Mouse (Mus musculus) adrenal gland (tissue): ENCODE data around the gene B3galnt1.

Experiments
- intact Hi-C: fragments of 180-260 bp; cut with DNase I; formaldehyde crosslinking; loops from one replicate; pipeline ENCODE4 v1.15.1; 2025
- long read RNA-seq, 2 experiments: library from polyadenylated mRNA; unstranded; transcript quantifications; one replicate each; pipeline ENCODE4 v2.0.0; 2020; ENCODE audit warnings: borderline replicate concordance in 1 of 2; ENCODE audit not compliant: insufficient replicate concordance in 1 of 2

B3galnt1 gene
- long read RNA-seq, experiment 1, transcript B3galnt1-201 (3 exons, 2,028 nt), result major isoform, 22 of 28 reads
- long read RNA-seq, experiment 1, partial matches to known transcripts, result 1 of 28 reads
- long read RNA-seq, experiment 1, other reads (novel, unspliced or antisense), result 5 of 28 reads
- long read RNA-seq, experiment 2, transcript B3galnt1-201 (3 exons, 2,028 nt), result major isoform, 28 of 30 reads
- long read RNA-seq, experiment 2, partial matches to known transcripts, result 0 of 30 reads
- long read RNA-seq, experiment 2, other reads (novel, unspliced or antisense), result 2 of 30 reads

DNA sequence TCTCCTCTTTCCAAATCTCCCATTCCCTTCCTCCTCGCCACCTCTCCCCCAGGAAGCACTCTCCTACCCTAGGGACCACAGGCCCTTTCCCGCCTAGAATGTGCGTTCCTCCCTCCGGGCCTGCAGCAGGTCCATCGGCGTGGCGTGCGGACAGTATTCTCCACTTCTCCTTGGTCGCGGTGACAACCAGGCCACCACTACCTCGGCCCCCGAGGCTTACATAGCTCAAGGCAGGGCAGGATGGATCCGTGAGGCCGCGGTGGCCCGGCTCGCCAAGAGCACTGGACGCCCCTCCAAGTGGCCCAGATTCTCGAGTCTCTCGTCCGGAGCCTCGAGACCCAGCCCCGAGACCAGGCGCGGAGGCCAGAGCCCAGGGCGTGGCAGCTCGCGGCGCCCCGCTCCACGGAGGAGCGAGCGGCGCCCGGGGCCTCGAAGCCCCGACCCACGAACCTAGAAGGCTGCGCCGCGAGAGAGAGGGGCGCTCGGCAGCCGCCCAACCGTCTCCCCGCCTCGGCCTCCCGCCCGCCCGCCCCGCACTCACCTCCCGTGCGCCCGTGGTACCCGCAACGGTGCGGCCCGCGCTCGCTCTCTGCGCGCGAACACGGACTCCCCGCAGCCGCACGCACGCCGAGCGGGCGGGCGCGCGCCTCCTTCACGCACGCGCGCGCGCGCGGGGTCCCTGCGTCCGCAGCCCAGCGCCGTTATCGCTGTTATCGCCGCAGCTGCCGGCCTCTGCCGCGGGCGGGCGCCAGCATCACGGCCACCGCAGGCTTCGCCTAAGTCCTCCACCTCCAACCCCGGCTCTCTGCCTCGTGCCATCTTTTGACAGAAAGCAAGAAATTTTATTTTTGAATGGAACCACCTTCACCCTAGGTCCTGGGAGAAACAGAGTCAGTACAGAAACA, at the start of gene B3galnt1:
Gene B3galnt1 (minus strand): TSS at position 700 of the 905 bp plus-strand sequence.
- intact Hi-C loops, result loop anchor here (2.0 kb wide), 1 partner anchor 102 kb away; no protein-coding TSS in a partner anchor

DNA sequence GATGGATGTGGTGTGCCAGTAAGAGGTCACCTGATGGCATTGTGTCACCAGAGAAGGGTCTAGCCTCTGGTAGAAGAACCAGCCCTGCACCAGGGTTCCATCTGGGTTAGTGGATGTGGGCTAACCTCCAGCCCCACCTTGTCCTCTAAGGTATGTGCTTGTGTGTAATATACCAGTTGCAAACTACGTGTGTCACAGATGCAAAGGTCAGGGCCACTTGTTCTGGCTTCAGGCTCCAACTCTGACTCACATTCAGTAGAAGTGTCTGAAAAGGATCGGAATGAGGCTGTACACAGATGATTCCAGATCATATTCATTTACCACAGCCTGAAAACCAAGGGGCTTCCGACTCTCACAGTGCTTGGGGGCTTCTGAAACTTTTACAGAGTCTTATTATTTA, 35.8 kb upstream of the B3galnt1 start:
- intact Hi-C loops, result no loop called here

DNA sequence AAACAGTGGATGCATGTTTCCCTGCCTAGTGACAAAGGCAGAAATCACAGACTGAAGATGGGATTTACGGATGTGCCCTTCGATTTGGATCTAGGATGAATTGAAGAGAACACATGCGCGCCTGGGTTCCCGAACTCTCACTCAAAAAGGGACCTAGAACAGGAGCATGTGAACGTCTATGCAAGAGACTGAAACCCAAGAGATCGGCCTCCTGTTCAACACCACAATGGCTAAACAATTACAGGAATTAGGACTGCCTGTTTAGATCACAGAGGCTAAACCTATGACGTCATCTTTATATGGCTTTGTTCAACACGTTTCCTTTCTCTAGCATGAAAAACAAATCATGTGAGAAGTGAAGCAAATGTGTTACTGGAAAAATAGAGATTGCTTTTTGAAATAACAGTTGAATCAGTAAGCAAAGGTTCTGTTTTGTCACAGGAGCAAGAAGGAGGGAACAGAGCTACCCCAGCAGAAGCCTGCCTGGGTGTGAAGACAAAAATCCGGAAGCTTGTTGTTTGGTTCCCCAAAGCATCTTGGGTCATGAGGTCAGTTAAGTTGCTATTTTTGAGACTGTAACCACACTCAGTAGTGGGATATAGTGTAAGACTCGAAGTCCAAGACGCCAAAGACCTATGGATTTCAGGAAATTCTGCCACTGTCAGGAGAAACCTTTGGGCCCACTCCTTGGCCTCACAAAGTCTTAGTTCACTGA, 35.1 kb upstream of the B3galnt1 start:
- intact Hi-C loops, result no loop called here

DNA sequence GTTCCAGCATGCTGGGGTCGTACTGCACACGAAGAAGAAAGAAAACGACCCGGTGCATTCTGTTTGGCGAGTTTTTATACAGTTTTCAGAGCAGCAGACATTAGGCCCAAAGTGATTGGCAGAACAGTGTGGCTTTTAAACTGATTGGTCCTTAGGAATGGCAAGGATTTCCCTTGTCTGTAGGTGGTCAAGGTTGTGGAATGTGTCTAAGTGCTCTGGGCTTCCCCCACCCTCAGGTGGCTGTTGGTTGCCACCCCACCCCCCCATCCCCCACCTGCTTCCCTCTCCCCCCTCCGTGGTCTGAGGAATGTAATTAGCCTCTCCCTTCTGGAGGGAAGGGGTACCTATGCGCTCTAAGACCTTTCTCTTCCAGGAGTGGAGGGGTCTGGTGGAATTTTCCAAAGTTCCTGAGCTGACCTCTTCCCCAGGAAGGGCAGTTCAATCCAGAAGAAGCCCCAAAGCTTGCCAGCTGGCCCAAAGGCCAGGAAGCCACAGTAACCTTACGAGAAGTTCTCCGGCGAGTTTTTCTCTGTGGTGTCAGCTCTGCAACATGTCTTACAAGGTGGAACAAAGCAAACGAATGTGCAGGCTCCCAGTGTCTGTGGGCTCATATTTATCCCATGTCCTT, 28.3 kb upstream of the B3galnt1 start:
- intact Hi-C loops, result no loop called here

DNA sequence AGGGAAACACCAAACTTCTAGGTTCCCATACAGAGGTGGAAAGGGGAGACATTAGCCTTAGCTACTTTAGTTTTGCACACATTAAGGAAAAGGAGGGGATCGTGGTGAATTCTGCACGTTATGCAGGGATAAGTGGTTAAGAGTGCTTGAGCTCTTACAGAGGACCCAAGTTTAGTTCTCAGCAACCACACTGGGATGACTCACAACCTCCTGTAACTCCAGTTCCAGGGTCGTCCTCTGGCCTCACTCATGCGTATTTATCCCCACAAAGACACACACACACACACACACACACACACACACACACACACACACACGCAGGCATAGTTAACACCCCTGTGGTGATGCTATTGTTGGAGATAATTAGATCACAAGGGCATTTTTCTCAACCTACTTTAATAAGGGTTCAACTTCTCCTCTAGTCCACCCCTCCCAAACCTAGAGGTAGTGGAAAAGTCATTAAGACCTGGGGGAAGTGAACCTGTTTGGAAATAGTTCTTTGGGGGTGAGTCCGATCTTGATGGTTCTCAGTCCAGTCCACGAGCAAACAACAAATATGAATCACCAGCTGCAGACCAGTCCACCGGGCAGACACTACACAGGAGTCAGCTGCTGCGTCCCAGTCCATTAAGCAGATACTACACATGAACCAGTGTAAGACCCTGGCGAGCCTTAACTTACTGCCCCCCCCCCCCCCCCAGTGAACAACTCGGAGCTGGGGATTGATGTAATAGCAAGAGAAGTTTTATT, 27.6 kb upstream of the B3galnt1 start:
- intact Hi-C loops, result no loop called here

DNA sequence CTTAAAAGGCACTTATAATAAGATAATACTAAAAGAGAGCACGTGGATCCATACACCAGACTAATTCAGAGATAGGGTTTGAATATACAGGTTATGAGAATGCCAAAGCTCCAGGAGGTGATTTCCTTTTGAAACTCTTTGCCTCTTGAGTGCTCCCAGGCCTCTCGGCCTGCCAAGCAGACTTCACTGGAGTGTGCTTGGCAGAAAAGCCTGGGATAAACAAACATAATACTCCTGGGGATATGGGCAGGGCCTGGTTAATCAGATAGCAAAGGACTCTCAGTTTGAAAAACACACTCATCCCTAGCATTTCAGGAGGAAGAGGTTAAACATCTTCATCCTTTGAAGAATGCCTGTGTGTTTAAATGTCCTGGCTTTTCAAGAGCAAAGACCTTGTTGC, 25.4 kb upstream of the B3galnt1 start:
- intact Hi-C loops, result no loop called here

DNA sequence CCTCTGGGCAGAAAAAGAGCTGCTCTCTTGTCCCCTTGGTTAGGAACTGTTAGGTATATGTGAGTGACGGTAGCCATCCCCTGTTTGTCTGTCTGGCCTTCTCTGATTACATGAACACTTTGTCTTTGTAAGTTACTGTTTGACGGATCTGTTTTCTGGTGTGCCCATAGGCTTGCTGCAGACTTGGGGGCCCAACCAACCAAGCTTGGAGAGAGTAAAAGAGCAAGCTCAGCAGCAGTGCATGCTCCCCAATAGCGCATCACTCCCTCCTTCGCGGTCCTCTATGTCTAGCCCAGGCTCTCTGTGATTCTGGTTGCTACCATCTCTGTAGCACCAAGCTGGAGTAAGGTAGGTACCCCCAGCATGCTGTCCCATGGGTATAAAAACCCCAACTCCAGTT, 9.1 kb upstream of the B3galnt1 start:
- intact Hi-C loops, result no loop called here

DNA sequence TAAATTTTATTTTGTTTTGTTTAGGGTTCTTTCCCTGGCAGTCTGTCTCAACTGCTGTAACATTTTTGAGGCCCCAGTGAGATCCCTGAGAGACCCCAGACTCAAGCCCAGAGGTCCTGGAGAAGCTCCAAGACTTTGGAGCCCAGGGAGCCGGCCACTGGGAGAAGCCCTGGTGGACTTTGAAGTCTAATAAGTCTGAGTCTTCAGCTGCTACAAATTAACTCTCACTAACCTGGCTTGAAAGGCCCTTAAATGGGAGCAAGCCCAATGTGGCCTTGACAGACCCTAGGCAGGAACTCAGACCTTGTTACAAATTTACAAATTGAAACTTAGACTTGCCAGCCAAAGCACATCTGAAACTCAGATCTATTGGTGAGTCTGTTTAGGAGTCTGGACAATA, 8.7 kb upstream of the B3galnt1 start:
- intact Hi-C loops, result no loop called here

DNA sequence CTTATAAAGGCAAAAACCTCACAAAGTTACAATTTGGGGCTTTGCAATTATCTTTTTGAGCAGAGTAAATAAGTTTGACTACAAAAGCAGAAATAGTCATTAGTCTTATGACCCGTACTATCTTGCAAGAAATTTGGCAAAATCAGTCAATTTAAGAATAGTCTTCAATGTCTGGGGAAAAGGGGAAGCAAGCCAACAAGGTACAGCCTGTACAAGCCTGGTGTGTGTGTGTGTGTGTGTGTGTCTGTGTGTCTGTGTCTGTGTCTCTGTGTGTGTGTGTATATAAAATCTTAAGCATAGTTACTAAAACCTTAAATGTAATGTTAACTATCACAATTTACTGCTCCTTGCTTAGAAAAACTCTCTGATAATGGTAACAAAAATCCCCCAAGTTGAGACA, 8.2 kb upstream of the B3galnt1 start:
- intact Hi-C loops, result no loop called here

DNA sequence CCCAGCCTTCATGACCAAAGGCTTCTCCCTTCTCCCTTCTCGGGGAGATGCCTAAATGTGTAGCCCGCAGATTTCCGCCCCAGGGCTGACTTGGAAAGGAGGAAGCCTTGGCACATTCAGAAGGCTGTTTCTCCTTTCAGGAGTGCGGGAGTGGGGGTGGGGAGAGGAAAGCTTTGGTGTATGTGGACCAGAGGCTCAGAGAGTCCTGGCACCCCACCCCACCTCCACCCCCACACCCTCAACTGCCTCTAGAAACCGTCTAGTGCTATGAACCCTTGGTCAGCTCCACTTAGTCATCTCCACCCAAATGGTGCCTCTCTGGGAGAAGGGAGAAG, 373 bp upstream of the B3galnt1 start:
- intact Hi-C loops, result loop anchor here (2.0 kb wide), 1 partner anchor 102 kb away; no protein-coding TSS in a partner anchor

DNA sequence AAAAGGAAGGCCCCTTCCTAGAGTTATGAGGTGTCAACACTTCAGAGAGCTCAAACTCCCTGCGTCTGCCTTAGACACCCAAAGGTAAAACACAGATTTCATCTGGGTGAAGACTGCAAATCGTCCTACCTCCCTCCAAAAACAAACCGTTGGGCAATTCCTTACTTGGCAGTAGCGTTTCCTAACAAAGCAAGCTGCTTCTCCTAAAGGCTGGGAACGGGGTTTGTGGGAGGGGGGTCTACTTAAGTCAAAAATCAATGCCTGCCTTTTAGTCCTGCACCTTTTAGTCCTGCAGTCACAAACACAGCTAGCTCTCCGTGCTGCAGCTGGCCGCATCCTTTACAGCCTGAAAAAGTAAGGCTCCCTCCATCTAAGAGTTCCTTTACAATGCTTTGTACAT, 944 bp downstream of the B3galnt1 start:
- intact Hi-C loops, result loop anchor here (2.0 kb wide), 1 partner anchor 103 kb away; no protein-coding TSS in a partner anchor

DNA sequence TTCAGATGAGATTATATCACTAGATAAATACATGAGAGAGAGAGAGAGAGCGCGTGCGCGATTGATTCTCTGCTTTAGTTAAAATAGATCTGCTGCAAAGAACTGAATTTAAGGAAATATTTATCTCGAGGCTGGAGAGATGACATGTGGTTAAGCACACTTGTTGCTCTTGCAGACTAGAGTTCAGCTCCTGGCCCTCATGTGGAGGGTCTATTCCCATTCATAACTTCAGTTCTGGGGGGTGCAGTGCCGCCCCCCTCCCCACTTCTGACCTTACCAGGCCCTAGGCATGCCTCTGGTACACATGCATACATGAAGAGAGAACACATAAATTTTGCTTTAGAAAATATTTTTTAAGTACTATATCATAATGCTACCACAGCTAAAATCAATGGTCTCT, 1.5 kb downstream of the B3galnt1 start:
- intact Hi-C loops, result no loop called here

DNA sequence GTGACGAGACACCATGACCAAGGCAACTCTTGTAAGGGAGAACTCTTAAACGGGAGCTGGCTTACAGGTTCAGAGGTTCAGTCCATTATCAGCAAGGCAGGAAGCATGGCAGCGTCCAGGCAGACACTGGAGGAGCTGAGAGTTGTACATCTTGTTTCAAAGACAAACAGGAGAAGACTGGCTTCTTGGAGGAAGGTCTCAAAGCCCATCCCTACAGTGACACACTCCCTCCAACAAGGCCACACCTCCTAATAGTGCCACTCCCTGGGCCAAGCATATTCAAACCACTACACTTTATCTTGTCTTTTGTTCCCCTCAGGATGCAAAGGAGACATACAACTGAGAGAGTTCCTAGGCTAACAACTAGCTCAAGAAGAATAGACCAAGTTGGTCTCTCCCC, 2.6 kb downstream of the B3galnt1 start:
- intact Hi-C loops, result no loop called here

DNA sequence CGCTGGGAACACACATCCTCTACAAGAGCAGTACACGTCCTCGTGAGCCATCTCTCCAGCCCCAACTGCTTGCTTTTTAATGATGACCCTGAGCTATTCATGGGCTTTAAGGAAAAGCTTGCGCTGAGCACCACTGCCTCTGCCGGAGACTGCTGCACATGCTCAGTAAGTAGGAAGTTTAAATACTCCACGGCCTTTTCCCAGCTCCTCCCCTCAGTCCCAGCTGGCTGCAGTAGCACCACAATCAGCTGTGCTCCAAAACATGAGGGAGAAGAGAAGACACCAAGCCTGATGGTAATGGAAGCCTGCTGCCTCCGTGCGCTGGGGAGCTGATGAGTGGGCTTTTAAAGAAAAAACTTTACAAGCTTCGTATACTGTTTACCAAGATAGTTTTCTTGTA, 4.7 kb downstream of the B3galnt1 start:
- intact Hi-C loops, result no loop called here

DNA sequence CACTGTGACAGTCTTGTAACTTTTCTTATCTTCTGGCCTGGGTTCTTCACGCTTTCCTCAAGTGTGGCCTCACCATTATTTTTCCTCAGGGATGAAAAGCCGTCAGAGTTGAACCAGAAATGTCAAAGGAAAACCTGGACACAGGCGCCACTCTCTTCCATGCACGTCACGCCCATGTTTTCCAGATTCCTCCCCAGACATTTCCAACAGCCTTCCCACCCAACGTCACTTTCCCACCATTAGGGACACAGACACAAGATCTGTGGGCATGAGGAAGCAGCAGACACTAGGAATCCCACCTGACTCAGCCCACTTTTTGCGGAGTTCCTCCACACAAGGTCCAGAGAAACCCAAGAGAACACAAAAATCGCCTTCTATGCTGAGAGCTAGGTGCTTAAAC, 5.3 kb downstream of the B3galnt1 start:
- intact Hi-C loops, result no loop called here

DNA sequence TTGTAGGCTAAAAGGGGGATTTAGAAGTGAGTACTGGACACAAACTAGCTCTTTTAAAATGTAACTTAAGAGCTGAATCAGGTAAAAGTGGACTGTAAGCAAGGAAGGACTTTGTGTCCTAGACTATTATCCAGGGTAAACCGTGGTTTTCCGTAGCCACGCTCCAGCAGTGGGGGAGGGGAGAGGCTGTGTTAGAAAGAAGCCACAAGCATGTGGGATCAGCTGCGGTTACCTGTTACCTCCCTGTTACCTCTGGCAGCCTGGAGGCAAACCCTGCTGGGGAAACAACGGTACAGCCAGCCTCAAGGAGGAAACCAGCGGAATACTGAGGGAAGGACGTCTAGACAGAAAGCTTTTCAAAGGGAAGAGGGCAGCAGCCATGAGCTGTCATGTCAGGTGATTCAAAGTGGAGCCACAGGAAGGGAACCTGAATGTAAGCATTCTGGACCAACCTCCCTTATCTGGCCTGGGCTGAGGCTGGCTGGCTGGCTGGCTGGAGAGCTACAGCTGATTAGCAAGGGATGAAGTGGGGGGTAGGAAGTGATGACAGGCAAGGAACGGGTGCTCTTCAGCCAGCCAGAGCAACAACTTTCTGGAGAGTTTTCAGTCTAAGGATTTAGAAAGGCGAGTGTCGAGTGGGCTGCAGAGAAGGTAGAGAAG, 10.5 kb downstream of the B3galnt1 start:
- intact Hi-C loops, result no loop called here

DNA sequence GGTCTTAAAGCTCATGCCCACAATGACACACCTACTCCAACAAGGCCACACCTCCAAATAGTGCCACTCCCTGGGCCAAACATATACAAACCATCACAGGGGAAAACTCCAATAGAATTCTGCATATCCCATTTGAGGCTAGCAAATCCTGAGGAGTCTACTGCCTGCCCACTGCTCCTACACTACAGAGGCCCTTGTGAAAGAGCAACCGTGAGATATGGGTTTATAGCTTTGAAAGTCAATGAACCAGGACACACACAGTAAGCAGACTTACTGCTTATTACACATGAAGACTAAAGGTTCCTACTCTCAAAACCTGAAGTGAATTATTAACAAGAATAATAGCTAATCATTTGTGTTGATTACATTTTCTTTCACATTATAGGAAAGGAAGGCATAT, 15.0 kb downstream of the B3galnt1 start:
- intact Hi-C loops, result no loop called here

DNA sequence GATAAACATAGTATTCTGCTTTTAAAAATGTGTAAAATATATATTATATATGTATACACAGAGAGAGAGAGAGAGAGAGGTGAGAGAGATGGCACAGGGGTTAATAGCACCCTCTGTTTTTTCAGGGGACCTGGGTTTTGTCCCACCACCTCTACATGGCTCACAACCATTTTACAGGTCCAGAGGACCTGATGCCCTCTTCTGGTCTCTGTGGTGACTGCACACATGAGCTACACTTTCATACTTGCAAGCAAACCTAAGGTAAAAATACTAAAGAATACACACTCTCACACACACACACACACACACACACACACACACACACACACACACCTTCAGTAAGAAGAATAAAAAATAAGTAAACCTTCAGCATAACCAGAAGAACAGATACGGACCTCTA, 20.0 kb downstream of the B3galnt1 start:
- intact Hi-C loops, result no loop called here

DNA sequence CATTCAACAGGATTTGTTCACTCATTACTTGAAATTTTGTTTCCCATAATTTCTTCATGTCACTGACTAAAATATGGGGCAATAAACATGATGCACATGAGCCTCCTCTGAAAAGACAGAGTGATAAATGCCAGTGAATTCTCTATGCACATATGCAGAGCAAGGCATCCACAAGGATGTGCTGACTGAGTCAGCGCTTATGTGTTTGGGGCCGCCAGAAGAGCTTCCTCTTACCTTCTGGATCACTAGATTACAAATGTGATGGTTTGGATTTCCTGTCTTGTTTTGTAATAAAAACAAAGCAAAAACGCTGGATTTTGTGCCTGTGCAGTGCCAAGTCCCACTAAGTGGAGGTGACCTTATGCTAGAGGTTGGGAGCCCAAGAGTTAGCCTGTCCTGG, 22.0 kb downstream of the B3galnt1 start:
- intact Hi-C loops, result no loop called here

DNA sequence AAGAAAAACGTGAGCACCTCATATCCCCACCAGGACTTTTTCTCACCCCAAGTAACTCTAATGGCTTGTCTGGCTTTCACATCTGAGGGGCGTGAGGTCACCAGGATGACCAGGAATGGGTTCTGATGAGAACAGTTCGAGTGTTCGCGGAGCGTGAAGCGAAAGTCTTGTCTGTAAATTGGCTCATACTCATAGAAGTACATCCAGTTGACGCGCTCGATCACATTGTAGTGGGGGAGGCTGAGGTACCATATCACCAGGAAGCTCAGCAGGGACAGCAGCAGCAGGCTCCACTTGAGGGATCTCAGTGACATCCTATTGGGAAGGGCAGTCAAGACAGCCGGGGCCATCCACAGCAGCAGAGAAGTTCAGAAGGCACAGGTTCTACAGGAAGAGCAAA, 23.2 kb downstream of the B3galnt1 start:
- intact Hi-C loops, result no loop called here
